In the genomic region with DNA sequence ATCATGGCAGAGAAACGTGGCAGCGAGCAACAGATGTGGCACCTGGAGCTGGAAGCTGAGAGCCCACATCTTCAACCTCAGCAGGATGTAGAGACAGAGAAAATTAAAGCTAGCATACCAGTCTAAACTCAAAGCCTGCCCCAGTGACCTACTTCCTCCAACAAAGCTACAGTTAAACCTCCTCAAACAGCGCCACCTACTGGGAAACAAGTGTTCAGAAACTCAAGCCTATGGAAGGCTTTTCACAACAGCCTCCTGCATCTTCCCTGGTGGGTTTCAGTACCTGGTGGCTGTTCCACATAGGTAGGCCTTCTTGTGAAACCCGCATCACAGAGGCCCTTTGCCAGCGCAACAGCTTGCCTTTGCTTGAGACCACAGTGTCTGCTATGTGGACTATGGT, we compare ENCODE assay signal across 22 mouse cellular contexts. TPM values are rescaled to one million over a fixed set of nuclear protein-coding genes. Genes with fewer than 3 reads are reported as not detected.
DNase-seq lines count a peak whose midpoint lies in the region; ATAC-seq and TF ChIP-seq lines count a peak whose summit lies in the region.
"Had no signal": no experiment of that assay in that cellular context is flagged by ENCODE, and none has a peak within 500 bp of the region (broad histone marks: within the 10 kb centered on the region; RNA-seq: fewer than 3 reads in every experiment).

No protein-coding gene starts in this region.

- no peak for TF ChIP-seq POLR2A in MEL (IDR thresholded peaks at IDR 0.05; ENCODE audit: control insufficient read depth in 1 of 2, insufficient read depth in 1 of 2, low read depth in 1 of 2, low read length in 2 of 2, poor library complexity in 1 of 2)

- no peak overlapping the region for H3K9ac ChIP-seq in kidney, postnatal 0 days (ENCODE audit: low read depth, low read length)
- H3K9ac ChIP-seq in lung, postnatal 0 days (replicated peaks; ENCODE audit: low read depth), result no peak overlapping the region
- H3K9ac ChIP-seq in MEL (ENCODE audit: control insufficient read depth, low read depth, low read length, poor library complexity, severe bottlenecking), result no peak overlapping the region
- H3K9ac ChIP-seq: forebrain, embryonic 15.5 days; hindbrain, embryonic 14.5 days; limb, embryonic 15.5 days; neural tube, embryonic 15.5 days had no signal

- WGBS in kidney, postnatal 0 days, result 87% methylated on average over 5 of the region's 5 CpGs
- 91% methylated on average over 5 of the region's 5 CpGs for WGBS in lung, postnatal 0 days

- ATAC-seq in kidney, postnatal 0 days (replicated peaks; ENCODE audit: low FRiP score, low read depth), result no peak
- ATAC-seq in lung, postnatal 0 days, result no peak
- ATAC-seq: forebrain, embryonic 15.5 days had no signal

- peak; percentile 29 to 54 for DNase-seq in cerebellum, postnatal 10 days
- DNase-seq in cerebellum, adult 11 months, result no peak
- no peak for DNase-seq in kidney, postnatal 0 days (ENCODE audit: low spot score)
- no peak for DNase-seq in kidney, postnatal 14 days
- DNase-seq in lung, postnatal 0 days (ENCODE audit: low spot score), result no peak
- DNase-seq in lung, postnatal 10 days, result no peak
- DNase-seq in MEL (ENCODE audit: low read depth, low spot score), result peak; percentile 4
- DNase-seq: cerebellum, adult 9-11 months; gastrocnemius, postnatal 10 days; heart, postnatal 36 days; kidney, adult 9 months; layer of hippocampus, adult 9-11 months; left cerebral cortex, postnatal 4 days; lung, adult 18-20 months; right cerebral cortex, postnatal 14 days; thymus, postnatal 25 days had no signal

- H3K9me3 ChIP-seq in kidney, postnatal 0 days (replicated peaks; ENCODE audit: low read length), result no peaks in the 10 kb centered on the region
- H3K9me3 ChIP-seq in lung, postnatal 0 days (ENCODE audit: low read length), result no peaks in the 10 kb centered on the region
- no peaks in the 10 kb centered on the region for H3K9me3 ChIP-seq in MEL (replicated peaks; ENCODE audit: insufficient read depth, low read length)
- H3K9me3 ChIP-seq: embryonic facial prominence, embryonic 10.5 days; forebrain, embryonic 15.5 days; limb, embryonic 15.5 days; neural tube, embryonic 15.5 days had no signal

- H3K27me3 ChIP-seq in kidney, postnatal 0 days (ENCODE audit: insufficient read depth, low read length), result peaks cover 4% of the 10 kb centered on the region; the same call in 1 of the 2 replicates
- no peaks in the 10 kb centered on the region for H3K27me3 ChIP-seq in lung, postnatal 0 days (replicated peaks; ENCODE audit: insufficient read depth, low read length)
- H3K27me3 ChIP-seq in MEL (ENCODE audit: control insufficient read depth in 1 of 2, insufficient read depth in 2 of 2, low read length in 2 of 2), result no peaks in the 10 kb centered on the region
- H3K27me3 ChIP-seq: forebrain, embryonic 15.5 days; neural tube, embryonic 15.5 days had no signal

- no peak for TF ChIP-seq RAD21 in MEL (IDR thresholded peaks at IDR 0.05; ENCODE audit: low read depth, low read length)

- TF ChIP-seq CTCF in kidney, postnatal 0 days (IDR thresholded peaks at IDR 0.05; ENCODE audit: low read depth), result peak; percentile 37; the same call in 1 of the 2 replicates
- TF ChIP-seq CTCF in lung, postnatal 0 days (IDR thresholded peaks at IDR 0.05), result peak; percentile 44
- TF ChIP-seq CTCF in MEL (IDR thresholded peaks at IDR 0.05 in 2 of 3, conservative IDR thresholded peaks at IDR 0.05 in 1 of 3; ENCODE audit: control insufficient read depth in 1 of 3, insufficient read depth in 1 of 3, low read depth in 2 of 3, low read length in 3 of 3, poor library complexity in 1 of 3, severe bottlenecking in 1 of 3), result no peak; a peak in 1 of 6 replicates

- H3K4me2 ChIP-seq in kidney, postnatal 0 days (ENCODE audit: low read length), result no peak overlapping the region
- no peak overlapping the region for H3K4me2 ChIP-seq in lung, postnatal 0 days (replicated peaks; ENCODE audit: low read depth, low read length)
- H3K4me2 ChIP-seq: forebrain, embryonic 15.5 days; hindbrain, embryonic 14.5 days; limb, embryonic 15.5 days; neural tube, embryonic 15.5 days had no signal

- no peak overlapping the region for H3K4me3 ChIP-seq in kidney, postnatal 0 days (replicated peaks; ENCODE audit: low read depth, low read length)
- no peak overlapping the region for H3K4me3 ChIP-seq in lung, postnatal 0 days (ENCODE audit: low read depth, low read length)
- no peak overlapping the region for H3K4me3 ChIP-seq in MEL (ENCODE audit: control insufficient read depth in 1 of 2, insufficient read depth in 1 of 2, low read depth in 2 of 2, low read length in 2 of 2)
- H3K4me3 ChIP-seq: embryonic facial prominence, embryonic 10.5 days; forebrain, embryonic 15.5 days; limb, embryonic 15.5 days; midbrain, embryonic 10.5 days; neural tube, embryonic 15.5 days had no signal

- H3K4me1 ChIP-seq in kidney, postnatal 0 days (replicated peaks; ENCODE audit: insufficient read depth, low read length), result no peaks in the 10 kb centered on the region
- H3K4me1 ChIP-seq in lung, postnatal 0 days (ENCODE audit: insufficient read depth, low read depth, low read length), result no peaks in the 10 kb centered on the region
- H3K4me1 ChIP-seq in MEL (ENCODE audit: control insufficient read depth in 1 of 2, insufficient read depth in 2 of 2, low read length in 2 of 2), result no peaks in the 10 kb centered on the region
- H3K4me1 ChIP-seq: limb, embryonic 15.5 days had no signal

- H3K36me3 ChIP-seq in kidney, postnatal 0 days (ENCODE audit: insufficient read depth, low read length), result no peaks in the 10 kb centered on the region
- H3K36me3 ChIP-seq in lung, postnatal 0 days (ENCODE audit: insufficient read depth, low read length), result no peaks in the 10 kb centered on the region
- no peaks in the 10 kb centered on the region for H3K36me3 ChIP-seq in MEL (ENCODE audit: control insufficient read depth in 1 of 2, insufficient read depth in 2 of 2, low read length in 2 of 2)
- H3K36me3 ChIP-seq: embryonic facial prominence, embryonic 10.5 days; forebrain, embryonic 15.5 days; limb, embryonic 15.5 days; midbrain, embryonic 10.5 days; neural tube, embryonic 15.5 days had no signal

- no peak for TF ChIP-seq EP300 in lung, postnatal 0 days (IDR thresholded peaks at IDR 0.05)
- no peak for TF ChIP-seq EP300 in MEL (IDR thresholded peaks at IDR 0.05; ENCODE audit: low read depth in 1 of 2, low read length in 2 of 2)

- no peak overlapping the region for H3K27ac ChIP-seq in kidney, postnatal 0 days
- H3K27ac ChIP-seq in lung, postnatal 0 days (ENCODE audit: low read length), result no peak overlapping the region
- H3K27ac ChIP-seq in MEL (ENCODE audit: control insufficient read depth, low read depth, low read length), result no peak overlapping the region
- H3K27ac ChIP-seq: embryonic facial prominence, embryonic 10.5 days; forebrain, embryonic 15.5 days; hindbrain, embryonic 14.5 days; limb, embryonic 15.5 days; midbrain, embryonic 10.5 days; neural tube, embryonic 15.5 days had no signal

- no peaks in the 10 kb centered on the region for H3K79me2 ChIP-seq in MEL (ENCODE audit: control insufficient read depth, insufficient read depth, low read length, poor library complexity)

TF ChIP-seq in MEL, 35 proteins besides CTCF, POLR2A, EP300 and RAD21:
- no peak for TF ChIP-seq ELF1 (IDR thresholded peaks at IDR 0.05; ENCODE audit: low read depth, low read length)
- 0 out of 2 replicates have a peak, but pooled peaks have one; percentile 11 for TF ChIP-seq SMC3 (IDR thresholded peaks at IDR 0.05; ENCODE audit: low read depth, low read length)
TF ChIP-seq in MEL: peak in this region for 1.

RNA-seq across cellular contexts. Expression of a gene that starts 52.9 kb away (rescaled TPM):
- polyA plus RNA-seq in kidney, postnatal 0 days (2015; fragmentation: Nextera tagmentation; extraction: Ambion mirVana), result 2.3 and 2.8 TPM in 2 replicates
- polyA plus RNA-seq in lung, postnatal 0 days (2015; fragmentation: Nextera tagmentation; extraction: Ambion mirVana), result 4.6 and 5.3 TPM in 2 replicates
- not detected in 2 replicates for total RNA-seq in MEL (2012; rRNA removed)
- polyA plus RNA-seq in MEL (2012; ENCODE audit: insufficient read depth in 1 of 2, insufficient read length in 2 of 2, low read depth in 1 of 2, low replicate concordance in 2 of 2, missing spikeins in 1 of 2), result not detected

Comparison
In these comparisons a context has a peak if more than half of its experiments do, and no peak if none do; other contexts are left out.
1. DNase-seq: peak in cerebellum, postnatal 10 days (2 of 2) and MEL (single experiment); none in cerebellum, adult 11 months (single experiment), kidney, postnatal 0 days (single experiment), kidney, postnatal 14 days (single experiment), lung, postnatal 0 days (single experiment) and lung, postnatal 10 days (single experiment).
2. CTCF ChIP-seq: peak in kidney, postnatal 0 days (single experiment) and lung, postnatal 0 days (single experiment); none in MEL (0 of 3).